Mouse (Mus musculus) hindbrain, embryonic 11.5 days (tissue): ENCODE results near the gene Utrn. TPM values are rescaled to one million over a fixed set of nuclear protein-coding genes. Genes with fewer than 3 reads are reported as not detected.
A peak's percentile ranks its signal among the peaks of the same experiment; 100 is the strongest.

Experiments used
- ATAC-seq: fragments of 200-750 bp; cut with Nextera tagmentation; 2 replicates; pipeline ENCODE4 v1.8.0; 2017; ENCODE audit warnings: mild to moderate bottlenecking, moderate TSS enrichment, moderate library complexity; ENCODE audit not compliant: low FRiP score
- DNase-seq: peaks from one replicate; pipeline ENCODE4 v3.0.0-alpha.2; 2015; ENCODE audit warnings: low spot score
- H3K27ac ChIP-seq: fragments of 300-500 bp; sonication (generic); 2 replicates; pipeline ENCODE4 v1.5.1; 2014; ENCODE audit warnings: mild to moderate bottlenecking, low read depth, low read length
- H3K27me3 ChIP-seq: fragments of 300-500 bp; sonication (generic); 2 replicates; pipeline ENCODE4 v1.6.1; 2014; ENCODE audit warnings: mild to moderate bottlenecking, low read length, moderate library complexity, mixed read lengths; ENCODE audit not compliant: control insufficient read depth, insufficient read depth
- H3K36me3 ChIP-seq: fragments of 300-500 bp; sonication (generic); 2 replicates; pipeline ENCODE4 v1.6.1; 2014; ENCODE audit warnings: mild to moderate bottlenecking, low read length, moderate library complexity, mixed read lengths; ENCODE audit not compliant: control insufficient read depth, insufficient read depth
- H3K4me1 ChIP-seq: fragments of 300-500 bp; sonication (generic); replicated peaks from 2 replicates; pipeline ENCODE4 v1.6.1; 2014; ENCODE audit warnings: low read length, mixed read lengths; ENCODE audit not compliant: control insufficient read depth, insufficient read depth
- H3K4me2 ChIP-seq: fragments of 300-500 bp; sonication (generic); replicated peaks from 2 replicates; pipeline ENCODE4 v1.6.1; 2014; ENCODE audit warnings: mild to moderate bottlenecking, low read depth, low read length
- H3K4me3 ChIP-seq: fragments of 300-500 bp; sonication (generic); 2 replicates; pipeline ENCODE4 v1.5.1; 2014; ENCODE audit warnings: low read depth, low read length
- H3K9ac ChIP-seq: fragments of 300-500 bp; sonication (generic); 2 replicates; pipeline ENCODE4 v1.6.1; 2014; ENCODE audit warnings: low read depth, low read length
- H3K9me3 ChIP-seq: fragments of 300-500 bp; sonication (generic); 2 replicates; pipeline ENCODE4 v1.6.1; 2016; ENCODE audit warnings: low read length; ENCODE audit not compliant: control insufficient read depth
- WGBS: fragments of 180-500 bp; shearing (Covaris S2); extraction: QIAGEN DNeasy Blood & Tissue Kit; methylation state at CpG from one replicate; pipeline ENCODE4 v1.1.7; 2014; 5-methylcytosine and 5-hydroxymethylcytosine counted together
- polyA plus RNA-seq: library from polyadenylated mRNA; unstranded; fragments of >200 nt; fragmentation: Nextera tagmentation; extraction: Ambion mirVana; gene quantifications from 2 replicates; pipeline ENCODE4 v1.2.1, GENCODE M21; 2014

Gene Utrn
- polyA plus RNA-seq, 1 experiment from 2014 or later, result 54.7 TPM

GRCm38 (mm10) chr10:12754911-12755310 lies 114.3 kb downstream of the Utrn start:
- DNase-seq (no peak), ATAC-seq (no peak)
- H3K27ac ChIP-seq, result no peak overlapping the region
- H3K9me3 ChIP-seq, result no peaks in the 10 kb centered on the region
- H3K36me3 ChIP-seq, result no peaks in the 10 kb centered on the region
- H3K4me3 ChIP-seq, result no peak overlapping the region
- no peaks in the 10 kb centered on the region for H3K27me3 ChIP-seq
- no peaks in the 10 kb centered on the region for H3K4me1 ChIP-seq
- H3K9ac ChIP-seq, result no peak overlapping the region
- H3K4me2 ChIP-seq, result no peak overlapping the region
- 94% methylated on average over 2 of the region's 2 CpGs for WGBS

GRCm38 (mm10) chr10:12754166-12754565 lies 115.0 kb downstream of the Utrn start:
- ATAC-seq (no peak), DNase-seq (no peak)
- 96% methylated on average over 6 of the region's 6 CpGs for WGBS
- Histone ChIP-seq H3K4me2 (no peak overlapping the region), H3K27ac (no peak overlapping the region), H3K36me3 (no peaks in the 10 kb centered on the region), H3K27me3 (no peaks in the 10 kb centered on the region), H3K4me1 (no peaks in the 10 kb centered on the region), H3K4me3 (no peak overlapping the region), H3K9ac (no peak overlapping the region), H3K9me3 (no peaks in the 10 kb centered on the region)

DNA sequence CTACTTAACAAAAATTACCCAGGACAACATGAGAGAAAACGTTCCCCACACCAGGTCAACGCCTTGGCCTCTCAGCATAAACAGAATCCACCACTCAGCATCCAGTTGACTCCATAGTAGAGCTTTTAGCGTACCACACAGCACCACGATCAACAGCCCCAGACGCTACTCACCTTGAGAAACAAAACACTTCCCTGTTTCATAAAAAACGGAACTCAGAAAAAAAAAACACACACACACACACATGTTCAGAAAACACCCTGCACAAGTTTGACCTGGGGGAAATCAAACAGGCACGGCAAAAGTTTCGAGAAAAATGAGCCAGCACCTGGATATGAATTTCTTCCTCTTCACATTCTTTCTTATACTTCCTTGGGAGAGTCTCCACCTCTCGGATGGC lies 125.4 kb downstream of the Utrn start:
- H3K4me3 ChIP-seq, result no peak overlapping the region
- WGBS, result 95% methylated on average over 9 of the region's 9 CpGs

GRCm38 (mm10) chr10:12739302-12739987 lies 129.7 kb downstream of the Utrn start:
- ATAC-seq (no peak), DNase-seq (no peak)
- Histone ChIP-seq H3K9me3 (no peaks in the 10 kb centered on the region), H3K4me3 (no peak overlapping the region), H3K36me3 (no peaks in the 10 kb centered on the region), H3K27me3 (no peaks in the 10 kb centered on the region), H3K9ac (no peak overlapping the region), H3K4me1 (no peaks in the 10 kb centered on the region), H3K27ac (no peak overlapping the region), H3K4me2 (no peak overlapping the region)
- WGBS, result 92% methylated on average over 13 of the region's 13 CpGs

More for the DNA sequence above, 125.4 kb downstream of the Utrn start:
- H3K4me2 ChIP-seq, result no peak overlapping the region
- DNase-seq (no peak), ATAC-seq (no peak)
- no peaks in the 10 kb centered on the region for H3K9me3 ChIP-seq
- H3K27ac ChIP-seq, result no peak overlapping the region
- no peaks in the 10 kb centered on the region for H3K27me3 ChIP-seq
- H3K9ac ChIP-seq, result no peak overlapping the region
- H3K4me1 ChIP-seq, result no peaks in the 10 kb centered on the region
- H3K36me3 ChIP-seq, result no peaks in the 10 kb centered on the region

DNA sequence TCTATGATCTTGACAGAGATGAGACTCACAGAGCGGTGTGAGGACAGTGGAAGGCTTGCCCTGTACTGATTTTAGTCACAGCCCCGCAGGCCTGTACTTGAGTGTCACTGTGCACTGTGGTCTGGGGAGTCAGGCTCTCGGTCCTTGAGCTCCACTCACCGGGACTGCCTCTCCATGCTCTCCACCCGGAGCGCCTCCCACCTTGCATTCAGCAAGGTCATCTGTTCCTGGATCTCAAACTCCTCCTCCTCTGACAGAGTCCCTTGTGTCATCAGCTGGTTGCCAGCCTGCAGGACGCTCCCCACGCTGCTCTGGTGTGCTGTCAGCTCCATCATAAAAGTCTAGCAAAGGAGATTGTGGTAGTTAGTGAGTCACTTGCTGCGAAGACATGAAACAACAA lies 131.2 kb downstream of the Utrn start:
- ATAC-seq (peak; percentile 66; the same call in 1 of the 2 replicates), DNase-seq (no peak)
- whole genome bisulfite sequencing, result 80% methylated on average over 9 of the region's 9 CpGs
- no peak overlapping the region for H3K4me2 ChIP-seq
- no peak overlapping the region for H3K4me3 ChIP-seq
- H3K4me1 ChIP-seq, result no peaks in the 10 kb centered on the region
- H3K36me3 ChIP-seq, result 0 out of 2 replicates have a peak, but pooled peaks cover 2% of the 10 kb centered on the region
- no peak overlapping the region for H3K9ac ChIP-seq
- no peak overlapping the region for H3K27ac ChIP-seq
- H3K9me3 ChIP-seq, result no peaks in the 10 kb centered on the region
- no peaks in the 10 kb centered on the region for H3K27me3 ChIP-seq

GRCm38 (mm10) chr10:12736861-12737835 lies 132.0 kb downstream of the Utrn start:
- H3K4me2 ChIP-seq, result no peak overlapping the region
- ATAC-seq (peak; percentile 81), DNase-seq (peak; percentile 20)

DNA sequence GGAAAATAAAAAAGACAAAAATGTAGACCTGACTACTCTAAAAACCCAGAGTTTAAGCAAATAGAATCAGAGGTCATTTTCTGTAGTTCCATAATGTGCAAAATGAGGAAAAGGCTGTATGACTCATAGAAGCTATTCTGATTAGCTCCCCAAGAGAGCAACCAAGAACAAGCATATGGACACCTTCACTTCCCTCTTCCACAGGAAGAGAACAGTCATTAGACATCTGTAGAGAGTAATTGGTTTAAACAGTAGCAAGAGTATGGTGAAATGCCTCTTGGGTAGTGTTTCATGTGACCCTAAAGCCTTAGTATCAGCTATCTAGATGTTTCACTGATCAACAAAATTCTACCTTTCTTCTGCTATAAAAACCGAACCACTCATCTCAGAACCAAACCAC lies 133.5 kb downstream of the Utrn start:
- no peaks in the 10 kb centered on the region for H3K27me3 ChIP-seq
- H3K4me3 ChIP-seq, result no peak overlapping the region
- no peak for ATAC-seq
- H3K4me2 ChIP-seq, result no peak overlapping the region
- no peak overlapping the region for H3K9ac ChIP-seq
- H3K36me3 ChIP-seq, result 0 out of 2 replicates have a peak, but pooled peaks cover 4% of the 10 kb centered on the region
- H3K9me3 ChIP-seq, result no peaks in the 10 kb centered on the region
- 94% methylated on average over 1 of the region's 1 CpGs for WGBS
- H3K27ac ChIP-seq, result no peak overlapping the region
- DNase-seq, result no peak
- H3K4me1 ChIP-seq, result 0 out of 2 replicates have a peak, but pooled peaks cover 1% of the 10 kb centered on the region

More at GRCm38 (mm10) chr10:12736861-12737835, 132.0 kb downstream of the Utrn start:
- Histone ChIP-seq H3K9ac (no peak overlapping the region), H3K9me3 (no peaks in the 10 kb centered on the region), H3K4me1 (no peaks in the 10 kb centered on the region), H3K36me3 (0 out of 2 replicates have a peak, but pooled peaks cover 3% of the 10 kb centered on the region), H3K4me3 (no peak overlapping the region), H3K27me3 (no peaks in the 10 kb centered on the region), H3K27ac (no peak overlapping the region)
- WGBS, result 49% methylated on average over 18 of the region's 18 CpGs

DNA sequence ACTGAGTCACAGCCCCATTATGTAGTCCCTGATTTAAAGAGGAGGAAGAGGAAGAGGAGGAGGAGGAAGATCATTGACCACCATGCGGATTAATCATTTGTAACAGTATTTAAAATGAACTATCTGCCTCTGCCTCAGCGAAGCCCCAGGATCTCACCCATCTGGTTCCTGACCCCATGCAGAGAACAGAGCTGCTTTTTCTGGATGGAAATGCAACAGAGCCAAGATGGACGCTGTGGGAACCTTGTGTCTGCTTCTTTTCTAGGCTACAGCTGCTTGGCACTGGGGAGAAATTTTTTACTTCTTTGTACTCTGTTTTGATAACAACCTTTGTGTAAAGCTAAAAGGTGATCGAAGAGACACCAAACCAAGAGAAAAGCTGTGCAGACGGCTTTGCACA lies 137.7 kb downstream of the Utrn start:
- Histone ChIP-seq H3K4me1 (0 out of 2 replicates have a peak, but pooled peaks cover 2% of the 10 kb centered on the region), H3K27ac (no peak overlapping the region), H3K9ac (no peak overlapping the region), H3K9me3 (no peaks in the 10 kb centered on the region), H3K4me2 (no peak overlapping the region), H3K27me3 (no peaks in the 10 kb centered on the region), H3K4me3 (no peak overlapping the region), H3K36me3 (0 out of 2 replicates have a peak, but pooled peaks cover 4% of the 10 kb centered on the region)
- 63% methylated on average over 5 of the region's 5 CpGs for WGBS
- DNase-seq (no peak), ATAC-seq (no peak)
